Mouse (Mus musculus) CD8-positive naive resting alpha-beta T cell, adult 2 months (primary cell): ENCODE measurements around the gene Fkbpl.
A peak's percentile ranks its signal among the peaks of the same experiment; 100 is the strongest.

ENCODE experiments used
- DNase-seq, 2 experiments: peaks; one replicate each; pipeline ENCODE4 v3.0.0; 2022; ENCODE audit warnings: low read depth in 2 of 2, low spot score in 2 of 2

Gene Fkbpl

DNA sequence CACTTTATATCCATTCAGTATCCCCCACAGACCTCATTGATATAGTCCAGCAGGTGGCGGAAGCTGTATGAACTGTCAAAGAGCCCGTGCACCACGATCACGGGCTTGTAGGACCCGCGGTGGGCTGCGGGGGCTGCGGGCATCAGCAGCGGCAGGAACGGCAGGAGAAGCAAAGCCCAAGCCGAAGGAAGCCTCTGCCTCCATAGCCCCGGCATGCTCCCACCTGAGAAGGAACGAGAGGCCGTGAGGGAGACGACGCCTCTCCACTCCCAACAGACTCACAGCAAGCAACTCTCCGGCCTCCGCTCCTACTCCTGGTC lies 17.8 kb upstream of the Fkbpl start:
- peak in 1 of 2 experiments; percentile 41 for DNase-seq

- DNase-seq = peak; percentile 75 to 84
Observed at GRCm38 (mm10) chr17:34627093-34627942, 17.2 kb upstream of the Fkbpl start.

DNA sequence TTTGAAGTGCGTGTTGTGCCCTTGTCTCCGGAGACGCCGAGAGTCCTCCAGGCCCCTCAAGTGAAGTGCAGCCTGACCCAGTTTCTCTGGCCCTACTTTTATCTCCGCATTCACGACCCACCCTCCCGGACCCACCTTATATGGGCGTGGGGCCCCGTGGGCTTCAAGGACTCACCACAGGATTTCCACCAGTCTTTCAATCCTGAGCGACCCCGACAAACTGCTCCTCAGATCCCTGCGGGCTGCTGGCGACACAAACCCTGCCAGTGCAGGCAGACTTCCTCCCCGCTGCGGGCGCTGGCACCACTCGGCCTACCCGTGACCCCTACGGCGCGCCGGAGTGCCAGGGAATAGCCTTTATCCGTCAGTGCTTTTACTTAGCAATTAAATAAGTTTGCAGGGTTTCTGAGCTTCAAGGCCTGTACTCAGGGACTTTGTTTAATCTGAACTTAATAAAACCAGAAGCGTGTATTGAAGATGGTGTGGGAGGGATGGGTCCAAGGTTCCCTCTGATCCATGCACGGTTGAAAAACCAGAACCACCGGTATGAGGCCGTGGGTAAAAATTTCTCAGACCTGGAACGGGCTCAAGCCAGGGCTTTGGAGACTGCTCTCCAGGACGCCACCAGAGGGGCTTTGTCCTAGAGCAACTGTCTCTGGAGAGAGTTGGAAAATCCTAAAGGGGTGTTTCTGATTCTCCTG lies 16.5 kb upstream of the Fkbpl start, which contains the start of gene Ppt2:
Ppt2 (minus strand) TSS at position 568 of the 701 bp plus-strand sequence.
- DNase-seq = no peak

DNA sequence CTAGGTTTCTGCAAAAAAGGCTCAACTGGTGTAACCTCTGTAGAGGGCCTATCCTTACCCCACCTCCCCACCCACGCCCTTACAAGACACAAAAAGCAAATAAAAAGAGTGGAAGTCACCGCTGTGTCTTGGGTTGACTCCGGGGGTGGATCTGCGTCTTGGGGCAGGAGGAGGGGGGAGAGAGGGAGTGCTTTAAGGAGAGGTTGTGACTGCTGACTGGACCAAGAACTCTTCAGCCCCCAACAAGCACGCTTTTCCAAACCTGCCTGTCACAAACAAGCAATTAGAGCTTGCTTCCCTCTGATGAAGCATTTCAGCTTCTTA lies 16.0 kb upstream of the Fkbpl start:
- DNase-seq = no peak

DNA sequence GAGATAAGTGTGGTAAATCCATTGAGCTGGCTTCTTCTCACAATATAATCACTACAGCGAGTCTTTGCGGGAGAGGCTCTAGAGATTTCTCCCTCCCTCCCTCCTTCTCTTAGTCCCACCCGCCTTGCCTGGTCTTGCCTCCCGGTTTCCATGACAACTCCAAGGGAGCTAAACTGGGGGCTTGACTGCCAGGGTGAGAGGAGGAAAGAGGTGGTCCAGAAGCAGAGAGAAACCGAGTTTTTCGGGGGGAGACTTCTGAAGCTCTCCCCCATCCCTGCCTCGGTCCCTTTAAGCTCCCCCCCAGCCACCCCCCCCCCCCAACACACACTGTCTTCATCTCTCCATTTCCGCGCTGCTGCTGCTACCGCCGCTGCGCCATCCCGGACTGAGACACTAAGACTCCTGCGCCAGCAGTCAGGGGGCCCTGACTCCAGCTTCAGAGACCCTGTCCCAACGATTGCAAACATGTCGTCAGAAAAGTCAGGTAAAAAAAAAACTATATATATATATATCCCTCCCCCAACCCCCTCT lies 15.3 kb upstream of the Fkbpl start, which contains the start of gene Prrt1:
Prrt1 (plus strand) TSS at position 313 of the 531 bp plus-strand sequence.
- DNase-seq = no peak

GRCm38 (mm10) chr17:34629796-34630603 lies 14.6 kb upstream of the Fkbpl start:
- peak in 1 of 2 experiments; percentile 63 for DNase-seq

DNA sequence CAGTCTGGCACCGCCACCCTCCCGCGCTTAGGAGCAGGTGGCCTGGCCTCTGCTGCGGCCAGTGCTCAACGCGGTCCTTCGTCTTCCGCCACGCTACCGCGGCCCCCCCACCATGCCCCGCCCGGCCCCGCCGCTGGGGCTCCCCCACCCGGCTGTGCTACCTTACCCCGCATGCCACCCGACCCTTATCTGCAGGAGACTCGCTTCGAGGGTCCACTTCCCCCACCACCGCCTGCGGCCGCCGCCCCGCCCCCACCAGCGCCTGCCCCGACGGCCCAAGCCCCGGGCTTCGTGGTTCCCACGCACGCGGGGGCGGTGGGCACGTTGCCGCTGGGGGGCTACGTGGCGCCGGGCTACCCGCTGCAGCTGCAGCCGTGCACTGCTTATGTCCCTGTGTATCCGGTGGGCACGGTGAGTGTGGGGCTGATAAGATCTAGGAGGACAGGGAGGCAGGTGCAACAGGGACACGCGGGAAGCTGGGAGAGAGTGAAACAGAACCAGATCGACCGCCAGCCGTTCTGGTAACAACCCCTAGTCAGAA lies 13.7 kb upstream of the Fkbpl start:
- peak in 1 of 2 experiments; percentile 14 for DNase-seq

DNA sequence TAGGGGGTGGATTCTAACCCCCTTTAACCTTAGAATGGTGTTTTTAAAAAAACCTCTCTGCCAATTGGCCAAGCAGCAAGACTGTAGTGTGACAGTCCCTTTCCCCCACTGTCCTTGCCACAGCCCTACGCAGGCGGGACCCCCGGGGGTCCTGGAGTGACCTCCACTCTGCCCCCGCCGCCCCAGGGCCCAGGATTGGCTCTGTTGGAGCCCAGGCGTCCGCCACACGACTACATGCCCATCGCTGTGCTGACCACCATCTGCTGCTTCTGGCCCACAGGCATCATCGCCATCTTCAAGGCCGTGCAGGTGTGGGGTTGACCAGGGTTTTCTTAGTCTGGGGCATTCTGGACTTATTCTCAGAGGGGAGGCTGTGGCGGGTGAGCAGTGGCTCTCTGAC lies 12.9 kb upstream of the Fkbpl start:
- no peak for DNase-seq

- peak; percentile 50 to 77 for DNase-seq
Observed at GRCm38 (mm10) chr17:34632261-34632691, 12.3 kb upstream of the Fkbpl start.

DNA sequence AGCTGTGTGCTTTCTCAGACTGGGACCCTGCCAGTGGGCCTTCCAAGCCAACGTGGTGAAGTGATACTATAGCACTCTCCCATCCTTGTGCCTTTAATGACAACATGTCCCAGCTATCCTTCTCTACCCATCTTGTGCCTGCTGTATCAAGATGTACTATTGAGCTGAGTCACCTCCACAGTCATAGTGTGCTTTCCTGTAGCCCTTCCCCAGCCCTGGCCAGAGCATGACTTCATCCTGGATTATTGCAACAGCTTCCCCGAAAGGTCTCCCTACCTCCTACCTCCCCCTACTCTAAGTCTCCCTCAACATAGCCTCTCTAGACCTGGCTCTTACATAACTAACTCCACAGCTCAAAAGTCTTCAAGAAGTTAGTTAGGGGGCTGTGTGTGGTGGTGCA lies 8.9 kb upstream of the Fkbpl start:
- no peak for DNase-seq

GRCm38 (mm10) chr17:34637459-34637858 lies 7.1 kb upstream of the Fkbpl start:
- DNase-seq = no peak

DNA sequence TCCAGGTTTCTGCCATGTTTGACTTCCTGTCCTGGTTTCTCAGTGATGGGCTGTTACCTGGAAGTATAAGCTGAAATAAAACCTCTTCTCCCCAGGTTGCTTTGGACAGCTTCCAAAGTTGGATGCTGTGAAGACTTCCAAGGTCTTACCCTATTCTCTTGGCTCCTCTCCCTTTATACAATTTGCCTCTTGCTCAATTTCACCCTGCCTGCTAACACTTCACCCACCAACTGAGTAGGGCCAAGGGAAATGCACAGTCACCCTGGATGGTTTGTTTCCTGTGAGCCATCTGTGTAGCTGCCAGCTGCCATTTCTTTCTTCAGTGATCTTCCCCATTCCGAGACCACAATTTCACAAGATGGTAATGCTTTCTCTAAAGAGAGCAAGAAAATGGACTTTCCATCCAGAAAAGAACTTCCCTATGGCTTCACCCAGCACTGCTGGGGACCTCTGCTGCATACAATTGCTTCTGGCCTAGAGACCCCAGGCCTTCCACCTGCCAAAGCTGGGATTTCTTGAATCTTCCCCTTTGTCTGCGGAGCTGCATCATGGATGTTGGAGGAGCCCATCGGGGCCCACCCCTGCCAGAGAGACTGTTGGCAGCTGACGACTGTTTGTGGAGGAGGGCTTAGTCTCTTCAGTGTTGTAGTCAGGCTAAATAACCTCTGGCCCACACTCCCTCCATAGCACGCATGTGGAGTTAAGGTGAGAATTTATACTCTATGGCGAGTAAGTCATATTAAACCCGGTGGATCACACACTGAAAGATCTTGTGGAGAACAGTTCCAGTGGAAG lies 4.9 kb upstream of the Fkbpl start:
- no peak for DNase-seq

DNA sequence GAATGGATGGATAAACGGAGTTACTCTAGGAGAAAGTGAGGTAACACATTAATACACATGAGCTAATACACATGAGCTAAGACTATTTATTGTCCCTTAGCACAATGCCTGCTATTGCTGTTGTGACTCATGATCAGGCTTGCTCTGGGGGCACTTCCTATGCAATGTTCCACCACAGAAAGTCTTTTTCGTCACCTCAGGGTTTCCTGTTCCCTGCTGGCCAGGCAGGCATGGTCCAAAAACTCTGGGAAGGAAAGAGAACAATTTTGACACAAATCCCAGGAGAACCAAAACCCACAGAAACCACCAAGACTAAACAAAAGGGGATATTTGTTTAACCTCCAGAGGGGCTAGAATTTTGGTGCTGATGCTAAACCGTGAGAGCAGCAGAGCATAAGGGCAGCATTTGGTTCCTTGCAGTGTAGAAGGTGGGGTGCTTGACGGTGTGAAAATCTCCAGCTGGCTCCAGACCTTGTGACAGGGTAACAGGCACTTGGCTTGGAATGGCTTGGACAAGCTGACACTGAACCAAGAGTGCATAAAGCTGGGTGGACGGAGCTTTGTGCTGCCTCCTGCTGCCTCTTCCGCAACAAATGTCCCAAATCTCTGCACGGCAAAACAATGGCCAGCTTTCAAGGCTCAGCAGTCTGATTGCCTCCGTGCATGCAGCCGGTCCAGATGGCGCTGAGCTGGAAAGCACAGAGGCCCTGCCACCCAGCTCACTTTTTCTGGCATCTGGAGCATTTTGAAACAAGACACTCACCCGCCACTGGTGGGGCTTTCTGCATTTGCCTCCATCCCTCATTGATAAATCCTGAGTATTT lies 3.6 kb upstream of the Fkbpl start:
- no peak for DNase-seq

DNA sequence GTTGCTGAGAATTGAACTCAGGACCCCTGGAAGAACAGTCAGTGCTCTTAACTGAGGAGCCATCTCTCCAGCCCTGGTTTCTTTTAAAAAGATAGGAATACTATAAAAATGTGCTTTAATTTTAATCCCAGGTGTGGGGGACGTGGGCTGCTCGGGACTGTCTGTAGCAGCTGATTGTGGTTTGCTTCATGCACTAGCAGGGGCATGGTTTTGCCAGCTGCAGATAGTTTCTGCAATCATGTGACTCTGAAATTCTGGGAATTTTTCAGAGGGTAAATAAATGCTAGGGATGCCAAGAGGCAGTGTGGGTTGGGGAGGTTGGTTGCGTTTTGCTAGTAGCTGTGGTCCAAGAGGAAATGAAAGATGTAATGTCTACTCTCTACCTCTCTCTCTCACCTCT lies 2.6 kb upstream of the Fkbpl start:
- no peak for DNase-seq

DNA sequence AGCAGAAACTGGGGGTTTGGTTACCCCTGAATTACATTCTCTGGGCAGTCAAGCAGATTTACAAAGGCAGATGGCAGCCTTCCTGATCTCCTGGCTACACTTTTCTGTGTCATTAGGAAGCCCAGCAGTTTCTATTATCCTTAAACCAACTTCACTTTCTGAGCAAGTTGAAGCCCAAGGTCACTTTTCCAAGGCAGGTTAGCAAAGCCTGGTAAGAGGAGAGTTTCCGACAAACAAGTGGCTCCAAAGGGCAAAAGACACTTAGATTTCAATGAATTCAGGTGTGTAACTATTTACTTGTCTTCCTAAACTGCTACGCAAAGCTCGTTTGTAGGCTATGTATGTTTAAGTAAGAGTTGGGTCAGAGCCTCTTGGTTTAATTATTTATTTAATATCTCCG lies 1.2 kb upstream of the Fkbpl start:
- DNase-seq = no peak

DNA sequence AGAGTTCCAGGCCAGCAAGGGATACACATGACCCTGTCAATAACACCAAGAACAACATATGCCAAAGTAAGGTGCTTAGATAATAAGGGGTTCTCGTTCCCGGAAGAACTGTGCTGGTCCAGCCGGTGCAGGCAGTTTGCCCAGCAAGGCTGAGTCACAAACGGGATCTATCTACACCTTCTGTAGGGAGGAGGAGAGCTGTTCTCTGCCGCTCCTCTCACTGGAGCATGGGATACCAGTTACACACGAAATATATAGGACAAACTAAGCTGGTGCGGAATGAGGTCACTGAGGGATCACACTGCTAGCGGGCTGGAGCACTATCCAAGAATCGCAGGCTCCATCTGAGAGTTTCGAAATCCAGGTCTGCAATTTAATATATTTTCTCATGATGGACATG lies 620 bp upstream of the Fkbpl start:
- DNase-seq = no peak

GRCm38 (mm10) chr17:34645256-34645829 lies 779 bp downstream of the Fkbpl start:
- DNase-seq = no peak

GRCm38 (mm10) chr17:34645831-34646511 lies 1.4 kb downstream of the Fkbpl start:
- DNase-seq = no peak
